Mouse (Mus musculus): ENCODE measurements around the gene Prdm2. TPM values are rescaled to one million over a fixed set of nuclear protein-coding genes. Genes with fewer than 3 reads are reported as not detected.

The Prdm2 gene
- total RNA-seq, 1 experiment = 11.0 TPM

- no peak for DNase-seq (ENCODE audit: low read depth, low spot score)
- in situ Hi-C loops (cut with MboI; ENCODE audit: low sequenced_read_pairs in 2 of 2, unreplicated experiment in 2 of 2) = no loop called here
Measured at GRCm38 (mm10) chr4:143106566-143106965, 106.2 kb downstream of the Prdm2 start.

DNA sequence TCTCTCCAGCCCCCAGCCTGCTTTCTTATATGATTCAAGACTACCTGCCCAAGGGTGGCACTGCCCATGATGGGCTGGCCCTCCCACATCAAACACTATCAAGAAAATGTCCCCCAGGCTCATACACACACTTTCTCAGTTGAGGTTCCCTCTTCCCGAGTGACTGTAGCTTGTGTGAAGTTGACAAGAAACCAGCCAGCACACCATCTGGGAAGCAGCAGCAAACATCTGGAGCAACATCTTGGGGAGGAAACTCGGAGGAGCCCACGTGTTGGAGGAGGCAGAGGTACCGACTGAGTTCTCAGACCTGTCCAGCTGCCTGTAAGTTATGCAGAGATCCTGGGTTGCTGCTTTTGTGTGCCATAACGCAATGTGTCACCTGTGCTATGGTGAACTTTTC lies 108.1 kb downstream of the Prdm2 start:
- no peak for TF ChIP-seq CHD2 (IDR thresholded peaks at IDR 0.05; ENCODE audit: low read depth, low read length)
- no peak for TF ChIP-seq ZC3H11A (IDR thresholded peaks at IDR 0.05; ENCODE audit: borderline replicate concordance, low read depth, low read length)
- no peak for TF ChIP-seq HCFC1 (IDR thresholded peaks at IDR 0.05; ENCODE audit: borderline replicate concordance, insufficient read depth, low read length)
- TF ChIP-seq MAFK (IDR thresholded peaks at IDR 0.05; ENCODE audit: insufficient read depth, low read depth, low read length) = no peak
- TF ChIP-seq ZNF384 (IDR thresholded peaks at IDR 0.05; ENCODE audit: low read depth, low read length) = no peak

More at GRCm38 (mm10) chr4:143106566-143106965, 106.2 kb downstream of the Prdm2 start:
- H3K9me3 ChIP-seq (ENCODE audit: control insufficient read depth, insufficient read depth, low read depth, low read length) = no peaks in the 10 kb centered on the region
- peaks cover 3 to 4% of the 10 kb centered on the region in 2 experiments; a peak in 1 of 4 replicates for H3K4me1 ChIP-seq (ENCODE audit: control insufficient read depth in 2 of 2, insufficient read depth in 2 of 2, low read length in 2 of 2, poor library complexity in 1 of 2)
- TF ChIP-seq ZNF384 (IDR thresholded peaks at IDR 0.05; ENCODE audit: low read depth, low read length) = no peak
- TF ChIP-seq MAFK (IDR thresholded peaks at IDR 0.05; ENCODE audit: insufficient read depth, low read depth, low read length) = no peak
- no peak for TF ChIP-seq ZC3H11A (IDR thresholded peaks at IDR 0.05; ENCODE audit: borderline replicate concordance, low read depth, low read length)
- no peak for TF ChIP-seq CHD2 (IDR thresholded peaks at IDR 0.05; ENCODE audit: low read depth, low read length)
- no peak for TF ChIP-seq HCFC1 (IDR thresholded peaks at IDR 0.05; ENCODE audit: borderline replicate concordance, insufficient read depth, low read length)
- no peak overlapping the region for H3K4me3 ChIP-seq (ENCODE audit: insufficient read depth in 1 of 2, low read depth in 1 of 2, low read length in 2 of 2, poor library complexity in 1 of 2, severe bottlenecking in 1 of 2)
- H3K9ac ChIP-seq (ENCODE audit: insufficient read depth, low read depth, low read length, poor library complexity, severe bottlenecking) = no peak overlapping the region
- H3K36me3 ChIP-seq (ENCODE audit: control insufficient read depth, insufficient read depth, low read length, poor library complexity, severe bottlenecking) = no peaks in the 10 kb centered on the region; the same call in 1 of the 2 replicates
- no peak overlapping the region for H3K27ac ChIP-seq (ENCODE audit: insufficient read depth, low read depth, low read length, poor library complexity, severe bottlenecking)

GRCm38 (mm10) chr4:143103811-143104210 lies 109.0 kb downstream of the Prdm2 start:
- TF ChIP-seq CHD2 (IDR thresholded peaks at IDR 0.05; ENCODE audit: low read depth, low read length) = no peak
- no peak for TF ChIP-seq MAFK (IDR thresholded peaks at IDR 0.05; ENCODE audit: insufficient read depth, low read depth, low read length)
- no peak for TF ChIP-seq ZNF384 (IDR thresholded peaks at IDR 0.05; ENCODE audit: low read depth, low read length)
- TF ChIP-seq HCFC1 (IDR thresholded peaks at IDR 0.05; ENCODE audit: borderline replicate concordance, insufficient read depth, low read length) = no peak
- TF ChIP-seq ZC3H11A (IDR thresholded peaks at IDR 0.05; ENCODE audit: borderline replicate concordance, low read depth, low read length) = no peak
- H3K4me3 ChIP-seq (ENCODE audit: insufficient read depth in 1 of 2, low read depth in 1 of 2, low read length in 2 of 2, poor library complexity in 1 of 2, severe bottlenecking in 1 of 2) = no peak overlapping the region
- H3K36me3 ChIP-seq (ENCODE audit: control insufficient read depth, insufficient read depth, low read length, poor library complexity, severe bottlenecking) = no peaks in the 10 kb centered on the region
- no peak overlapping the region for H3K9ac ChIP-seq (ENCODE audit: insufficient read depth, low read depth, low read length, poor library complexity, severe bottlenecking)
- no peak for DNase-seq (ENCODE audit: low read depth, low spot score)
- H3K4me1 ChIP-seq (ENCODE audit: control insufficient read depth in 2 of 2, insufficient read depth in 2 of 2, low read length in 2 of 2, poor library complexity in 1 of 2) = peaks cover 3% of the 10 kb centered on the region in 2 experiments; a peak in 1 of 4 replicates
- no peaks in the 10 kb centered on the region for H3K9me3 ChIP-seq (ENCODE audit: control insufficient read depth, insufficient read depth, low read depth, low read length)
- no peak overlapping the region for H3K27ac ChIP-seq (ENCODE audit: insufficient read depth, low read depth, low read length, poor library complexity, severe bottlenecking)
- in situ Hi-C loops (cut with MboI; ENCODE audit: low sequenced_read_pairs in 2 of 2, unreplicated experiment in 2 of 2) = no loop called here

More for the DNA sequence above, 108.1 kb downstream of the Prdm2 start:
- Histone ChIP-seq H3K4me1 (ENCODE audit: control insufficient read depth in 2 of 2, insufficient read depth in 2 of 2, low read length in 2 of 2, poor library complexity in 1 of 2) (peaks cover 3 to 4% of the 10 kb centered on the region in 2 experiments; a peak in 1 of 4 replicates), H3K27ac (ENCODE audit: insufficient read depth, low read depth, low read length, poor library complexity, severe bottlenecking) (no peak overlapping the region), H3K4me3 (ENCODE audit: insufficient read depth in 1 of 2, low read depth in 1 of 2, low read length in 2 of 2, poor library complexity in 1 of 2, severe bottlenecking in 1 of 2) (no peak overlapping the region), H3K9me3 (ENCODE audit: control insufficient read depth, insufficient read depth, low read depth, low read length) (no peaks in the 10 kb centered on the region), H3K9ac (ENCODE audit: insufficient read depth, low read depth, low read length, poor library complexity, severe bottlenecking) (no peak overlapping the region), H3K36me3 (ENCODE audit: control insufficient read depth, insufficient read depth, low read length, poor library complexity, severe bottlenecking) (no peaks in the 10 kb centered on the region; the same call in 1 of the 2 replicates)
- in situ Hi-C loops (cut with MboI; ENCODE audit: low sequenced_read_pairs in 2 of 2, unreplicated experiment in 2 of 2) = no loop called here
- DNase-seq (ENCODE audit: low read depth, low spot score) = no peak

GRCm38 (mm10) chr4:143100157-143100556 lies 112.6 kb downstream of the Prdm2 start:
- Histone ChIP-seq H3K9me3 (ENCODE audit: control insufficient read depth, insufficient read depth, low read depth, low read length) (no peaks in the 10 kb centered on the region), H3K36me3 (ENCODE audit: control insufficient read depth, insufficient read depth, low read length, poor library complexity, severe bottlenecking) (no peaks in the 10 kb centered on the region), H3K9ac (ENCODE audit: insufficient read depth, low read depth, low read length, poor library complexity, severe bottlenecking) (no peak overlapping the region), H3K4me1 (ENCODE audit: control insufficient read depth in 2 of 2, insufficient read depth in 2 of 2, low read length in 2 of 2, poor library complexity in 1 of 2) (no peaks in the 10 kb centered on the region), H3K27ac (ENCODE audit: insufficient read depth, low read depth, low read length, poor library complexity, severe bottlenecking) (no peak overlapping the region), H3K4me3 (ENCODE audit: insufficient read depth in 1 of 2, low read depth in 1 of 2, low read length in 2 of 2, poor library complexity in 1 of 2, severe bottlenecking in 1 of 2) (no peak overlapping the region)
- no peak for DNase-seq (ENCODE audit: low read depth, low spot score)
- in situ Hi-C loops (cut with MboI; ENCODE audit: low sequenced_read_pairs in 2 of 2, unreplicated experiment in 2 of 2) = no loop called here
- TF ChIP-seq HCFC1 (IDR thresholded peaks at IDR 0.05; ENCODE audit: borderline replicate concordance, insufficient read depth, low read length) = no peak
- no peak for TF ChIP-seq MAFK (IDR thresholded peaks at IDR 0.05; ENCODE audit: insufficient read depth, low read depth, low read length)
- no peak for TF ChIP-seq CHD2 (IDR thresholded peaks at IDR 0.05; ENCODE audit: low read depth, low read length)
- TF ChIP-seq ZC3H11A (IDR thresholded peaks at IDR 0.05; ENCODE audit: borderline replicate concordance, low read depth, low read length) = no peak
- no peak for TF ChIP-seq ZNF384 (IDR thresholded peaks at IDR 0.05; ENCODE audit: low read depth, low read length)
